Comparison of ENCODE assay signal across 12 mouse cellular contexts in the genomic region with DNA sequence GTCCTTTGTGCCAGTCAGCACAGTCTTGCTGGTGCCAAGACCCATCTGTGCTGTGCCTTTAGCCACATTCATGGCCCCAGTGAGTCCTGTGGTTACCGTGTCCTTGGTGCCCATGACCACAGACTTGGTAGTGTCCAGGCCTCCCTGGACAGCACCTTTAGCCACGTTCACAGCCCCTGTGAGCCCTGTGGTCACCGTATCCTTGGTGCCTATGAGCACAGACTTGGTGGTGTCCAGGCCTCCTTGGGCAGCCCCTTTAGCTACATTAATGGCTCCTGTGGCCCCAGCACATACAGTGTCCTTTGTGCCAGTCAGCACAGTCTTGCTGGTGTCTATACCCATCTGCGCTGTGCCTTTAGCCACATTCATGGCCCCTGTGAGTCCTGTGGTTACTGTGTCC. TPM values are rescaled to one million over a fixed set of nuclear protein-coding genes. Genes with fewer than 3 reads are reported as not detected.
DNase-seq lines count a peak whose midpoint lies in the region; TF ChIP-seq lines count a peak whose summit lies in the region.
"Not testable (repeated sequence)": the region's sequence is repeated elsewhere in the genome, so short reads cannot be mapped to it uniquely, and the experiment has no call there.
"Had no signal": no experiment of that assay in that cellular context is flagged by ENCODE, and none has a peak within 500 bp of the region (broad histone marks: within the 10 kb centered on the region; RNA-seq: fewer than 3 reads in every experiment).

No protein-coding gene starts in this region.

- TF ChIP-seq CTCF in gastrocnemius, adult 2 months (IDR thresholded peaks at IDR 0.05): not testable (repeated sequence)

- H3K27ac ChIP-seq in brown adipose tissue, adult 24 weeks (replicated peaks; ENCODE audit: low read depth, low read length): peak overlapping the region; percentile 98
- H3K27ac ChIP-seq in gastrocnemius, adult 2 months: peak overlapping the region; percentile 100

- H3K4me1 ChIP-seq in brown adipose tissue, adult 24 weeks (ENCODE audit: control insufficient read depth, insufficient read depth, insufficient read length, low read length): not testable (repeated sequence)

- intact Hi-C loops in gastrocnemius, adult 2 months (cut with DNase I): not testable (repeated sequence)

- peak; percentile 37 for DNase-seq in 3134 (ENCODE audit: extremely low read depth, insufficient read length, low spot score)
- DNase-seq in adipocyte (ENCODE audit: low spot score): peak; percentile 65
- DNase-seq in adrenal gland, adult 2 months: peak; percentile 17
- DNase-seq in gastrocnemius, adult 2 months: not testable (repeated sequence)
- peak; percentile 72 for DNase-seq in heart, adult 11 months

- H3K4me3 ChIP-seq in brown adipose tissue, adult 24 weeks (ENCODE audit: insufficient read depth, low read depth, low read length); gastrocnemius, adult 2 months: not testable (repeated sequence)

RNA-seq across cellular contexts. Expression of gene Plin4, which starts 3.2 kb away (rescaled TPM):
- total RNA-seq in adrenal gland, adult 2 months (2021): 100 to 1,000 TPM in 1 of 2 experiments, 10 to 100 TPM in 1; 92.6 to 121 TPM
- polyA plus RNA-seq in adrenal gland, adult 2 months (2012; rRNA removed): 100 and 184 TPM in 2 replicates
- polyA plus RNA-seq in brown adipose tissue, adult 24 weeks (2012; ENCODE audit: insufficient read depth, insufficient read length, missing spikeins): 195 and 205 TPM in 2 replicates
- total RNA-seq in gastrocnemius, adult 2 months (2021): 100 to 1,000 TPM; 255 to 281 TPM
- polyA plus RNA-seq: CD4-positive, CD25-positive, alpha-beta regulatory T cell, adult 4 months; G1E had no signal

RNA-seq across cellular contexts. Expression of gene Plin5, which starts 11.0 kb away (rescaled TPM):
- 10 to 100 TPM; 59.5 to 71.9 TPM for total RNA-seq in adrenal gland, adult 2 months (2021)
- 42.9 and 91.7 TPM in 2 replicates for polyA plus RNA-seq in adrenal gland, adult 2 months (2012; rRNA removed)
- 138 and 171 TPM in 2 replicates for polyA plus RNA-seq in brown adipose tissue, adult 24 weeks (2012; ENCODE audit: insufficient read depth, insufficient read length, missing spikeins)
- 10 to 100 TPM; 22.9 to 55.7 TPM for total RNA-seq in gastrocnemius, adult 2 months (2021)
- total RNA-seq: CH12.LX, G1E, MEL had no signal
- polyA plus RNA-seq: activated CD4-positive, CD25-positive, alpha-beta regulatory T cell, adult 4 months; CD4-positive, CD25-positive, alpha-beta regulatory T cell, adult 4 months; G1E had no signal

RNA-seq across cellular contexts. Expression of gene Lrg1, which starts 15.4 kb away (rescaled TPM):
- 10 to 100 TPM; 23.9 to 45.5 TPM for total RNA-seq in adrenal gland, adult 2 months (2021)
- 134 and 212 TPM in 2 replicates for polyA plus RNA-seq in adrenal gland, adult 2 months (2012; rRNA removed)
- 61.5 and 101 TPM in 2 replicates for polyA plus RNA-seq in brown adipose tissue, adult 24 weeks (2012; ENCODE audit: insufficient read depth, insufficient read length, missing spikeins)
- total RNA-seq in gastrocnemius, adult 2 months (2021): 10 to 100 TPM; 13.2 to 25.5 TPM
- total RNA-seq: CH12.LX, ES-E14, G1E, MEL had no signal
- polyA plus RNA-seq: CD4-positive, CD25-positive, alpha-beta regulatory T cell, adult 4 months; G1E had no signal

RNA-seq across cellular contexts. Expression of gene Hdgfl2, which starts 27.0 kb away (rescaled TPM):
- 10 to 100 TPM; 52.7 to 63.7 TPM for total RNA-seq in adrenal gland, adult 2 months (2021)
- 93.5 and 97.9 TPM in 2 replicates for polyA plus RNA-seq in adrenal gland, adult 2 months (2012; rRNA removed)
- 17.6 and 19.3 TPM in 2 replicates for polyA plus RNA-seq in brown adipose tissue, adult 24 weeks (2012; ENCODE audit: insufficient read depth, insufficient read length, missing spikeins)
- total RNA-seq in gastrocnemius, adult 2 months (2021): 10 to 100 TPM; 23.8 to 26.3 TPM

RNA-seq across cellular contexts. Expression of gene Ubxn6, which starts 31.6 kb away (rescaled TPM):
- 10 to 100 TPM; 83.2 to 83.8 TPM for total RNA-seq in adrenal gland, adult 2 months (2021)
- polyA plus RNA-seq in adrenal gland, adult 2 months (2012; rRNA removed): 67.8 and 91.2 TPM in 2 replicates
- polyA plus RNA-seq in brown adipose tissue, adult 24 weeks (2012; ENCODE audit: insufficient read depth, insufficient read length, missing spikeins): 41.1 and 69.6 TPM in 2 replicates
- total RNA-seq in gastrocnemius, adult 2 months (2021): 10 to 100 TPM; 55.6 to 64.3 TPM
